Comparison of ENCODE assay signal across 9 mouse cellular contexts in genomic region chr6:126740211-126741142, GRCm38 (mm10). TPM values are rescaled to one million over a fixed set of nuclear protein-coding genes. Genes with fewer than 3 reads are reported as not detected.
DNase-seq lines count a peak whose midpoint lies in the region; ATAC-seq lines count a peak whose summit lies in the region.
"Had no signal": no experiment of that assay in that cellular context is flagged by ENCODE, and none has a peak within 500 bp of the region (broad histone marks: within the 10 kb centered on the region; RNA-seq: fewer than 3 reads in every experiment).

Kcna6 (minus strand) TSS chr6:126740674.

- H3K4me2 ChIP-seq in forebrain, embryonic 15.5 days (replicated peaks): peak within 1 kb of the TSS; percentile 75
- peak within 1 kb of the TSS; percentile 85 for H3K4me2 ChIP-seq in midbrain, embryonic 13.5 days (replicated peaks)

- peak; percentile 96 for ATAC-seq in forebrain, embryonic 15.5 days (replicated peaks)
- ATAC-seq in midbrain, embryonic 13.5 days: peak; percentile 97

- H3K27me3 ChIP-seq in forebrain, embryonic 15.5 days: peaks cover 6% of the 10 kb centered on the region; the same call in 1 of the 2 replicates
- peaks cover 32% of the 10 kb centered on the region for H3K27me3 ChIP-seq in midbrain, embryonic 13.5 days

- DNase-seq in gastrocnemius, postnatal 10 days: peak; percentile 10
- no peak for DNase-seq in gastrocnemius, postnatal 25 days
- DNase-seq in Muller cell, postnatal 12 days (ENCODE audit: inconsistent ontology term): peak; percentile 65
- peak; percentile 54 to 66 for DNase-seq in layer of hippocampus, postnatal 10 days (ENCODE audit: low spot score in 2 of 2)
- DNase-seq in thymus, postnatal 10 days (ENCODE audit: low spot score in 2 of 2): no peak
- no peak for DNase-seq in urinary bladder, postnatal 10 days (ENCODE audit: low spot score)

- no peaks in the 10 kb centered on the region for H3K9me3 ChIP-seq in forebrain, embryonic 15.5 days
- no peaks in the 10 kb centered on the region for H3K9me3 ChIP-seq in midbrain, embryonic 13.5 days

- peaks cover 21% of the 10 kb centered on the region for H3K4me1 ChIP-seq in forebrain, embryonic 15.5 days
- peaks cover 31% of the 10 kb centered on the region for H3K4me1 ChIP-seq in midbrain, embryonic 13.5 days (replicated peaks)

- under 1% methylated on average over 36 of the region's 36 CpGs for WGBS in forebrain, embryonic 15.5 days
- 3% methylated on average over 36 of the region's 36 CpGs for WGBS in midbrain, embryonic 13.5 days

- no peaks in the 10 kb centered on the region for H3K36me3 ChIP-seq in forebrain, embryonic 15.5 days
- no peaks in the 10 kb centered on the region for H3K36me3 ChIP-seq in midbrain, embryonic 13.5 days

- H3K4me3 ChIP-seq in forebrain, embryonic 15.5 days: peak within 1 kb of the TSS; percentile 53
- H3K4me3 ChIP-seq in midbrain, embryonic 13.5 days (replicated peaks): peak within 1 kb of the TSS; percentile 58

- H3K27ac ChIP-seq in forebrain, embryonic 15.5 days (replicated peaks): peak within 1 kb of the TSS; percentile 55
- peak within 1 kb of the TSS; percentile 72 for H3K27ac ChIP-seq in midbrain, embryonic 13.5 days

- peak within 1 kb of the TSS; percentile 49 for H3K9ac ChIP-seq in forebrain, embryonic 15.5 days (replicated peaks)
- H3K9ac ChIP-seq in midbrain, embryonic 13.5 days (replicated peaks): peak within 1 kb of the TSS; percentile 71

RNA-seq across cellular contexts. Expression of gene Kcna6, which starts in this region (rescaled TPM):
- 1 to 10 TPM; 3.9 to 4.0 TPM for total RNA-seq in gastrocnemius, postnatal 10 days (2021)
- total RNA-seq in gastrocnemius, postnatal 25 days (2021): under 1 TPM; 0.49 to 0.86 TPM
- 10.6 and 11.4 TPM in 2 replicates for polyA plus RNA-seq in forebrain, embryonic 15.5 days (2015; fragmentation: Nextera tagmentation; extraction: Ambion mirVana)
- total RNA-seq in layer of hippocampus, postnatal 10 days (2021): 10 to 100 TPM; 53.2 to 59.6 TPM
- polyA plus RNA-seq in midbrain, embryonic 13.5 days (2015; fragmentation: Nextera tagmentation; extraction: Ambion mirVana): 8.4 and 9.3 TPM in 2 replicates
- total RNA-seq: liver, adult 2 months had no signal

Comparison
In these comparisons a context has a peak if more than half of its experiments do, and no peak if none do; other contexts are left out.
1. RNA of gene Kcna6 (total RNA-seq): 53.2 to 59.6 TPM in layer of hippocampus, postnatal 10 days; 3.9 to 4.0 TPM in gastrocnemius, postnatal 10 days and 0.49 to 0.86 TPM in gastrocnemius, postnatal 25 days; every median in the first group is over 10 times any median in the second.
2. DNase-seq: peak in gastrocnemius, postnatal 10 days (single experiment), Muller cell, postnatal 12 days (single experiment) and layer of hippocampus, postnatal 10 days (2 of 2); none in gastrocnemius, postnatal 25 days (single experiment), thymus, postnatal 10 days (0 of 2) and urinary bladder, postnatal 10 days (single experiment).